Mouse (Mus musculus): ENCODE data around the gene Heatr5a.

Gene Heatr5a

GRCm38 (mm10) chr12:51971070-51971664 is at the start of gene Heatr5a:
Heatr5a (minus strand) TSS chr12:51971321.
- DNase-seq (ENCODE audit: low spot score in 2 of 2), result peak; percentile 93

DNA sequence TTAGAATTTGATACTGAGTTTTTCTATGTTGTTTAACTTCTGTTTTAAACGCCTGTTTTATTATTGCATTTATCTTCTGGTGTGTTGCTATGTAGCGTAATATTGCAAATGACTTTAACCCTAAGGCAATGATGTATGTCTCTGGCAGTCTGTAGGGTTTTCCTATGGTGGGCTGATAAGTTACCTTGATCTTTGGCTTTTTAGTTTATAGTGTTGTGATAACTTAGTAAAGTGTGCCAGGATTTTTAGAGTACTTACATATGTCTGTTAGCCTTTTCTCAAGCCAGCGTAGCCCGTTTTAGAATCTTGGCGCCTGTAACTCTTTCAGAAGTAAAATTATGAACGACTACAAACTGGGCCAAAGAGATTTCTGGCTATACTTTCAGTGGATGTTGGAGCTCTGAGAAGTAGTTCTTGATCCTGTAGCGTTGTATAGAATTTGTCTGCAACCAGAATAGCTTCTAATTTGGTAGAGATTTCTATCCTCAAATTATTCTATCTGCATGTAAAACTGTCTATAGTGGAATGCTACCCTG is 43.4 kb upstream of the Heatr5a start:
- no peak for DNase-seq (ENCODE audit: low spot score in 2 of 2)

GRCm38 (mm10) chr12:52014044-52014443 is 42.9 kb upstream of the Heatr5a start:
- DNase-seq (ENCODE audit: low spot score in 2 of 2), result no peak

- DNase-seq (ENCODE audit: low spot score in 2 of 2), result no peak
These were observed 42.2 kb upstream of the Heatr5a start for GRCm38 (mm10) chr12:52013274-52013673.

DNA sequence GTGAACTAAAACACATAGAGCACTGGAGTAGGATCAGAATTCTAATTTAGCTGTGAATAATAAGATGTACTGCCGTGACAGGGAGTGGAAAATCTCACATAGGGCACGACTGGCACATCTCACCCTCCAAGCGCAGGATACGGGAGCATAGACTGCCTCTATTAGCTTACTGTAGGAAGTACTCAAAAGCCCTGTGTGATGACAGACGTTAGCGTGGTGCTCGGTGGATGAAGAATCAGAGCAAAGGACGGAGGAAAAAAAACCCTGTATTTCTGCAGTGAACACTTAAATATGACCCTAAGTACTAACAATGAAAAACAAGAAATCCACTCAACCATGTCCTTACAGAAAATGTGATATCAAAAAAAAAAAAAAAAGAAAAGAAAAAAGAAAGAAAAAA is 41.0 kb upstream of the Heatr5a start:
- DNase-seq (ENCODE audit: low spot score in 2 of 2), result no peak

GRCm38 (mm10) chr12:52010630-52010961 is 39.5 kb upstream of the Heatr5a start:
- no peak for DNase-seq (ENCODE audit: low spot score in 2 of 2)

- DNase-seq (ENCODE audit: low spot score in 2 of 2), result no peak
These were observed 39.0 kb upstream of the Heatr5a start for GRCm38 (mm10) chr12:52009928-52010629.

- DNase-seq (ENCODE audit: low spot score in 2 of 2), result no peak
These were observed 35.5 kb upstream of the Heatr5a start for GRCm38 (mm10) chr12:52006633-52006994.

- DNase-seq (ENCODE audit: low spot score in 2 of 2), result peak; percentile 90 to 95
These were observed 34.9 kb upstream of the Heatr5a start, which contains the start of gene Dtd2 for GRCm38 (mm10) chr12:52005877-52006632. Dtd2 (minus strand) TSS chr12:52006501.

- no peak for DNase-seq (ENCODE audit: low spot score in 2 of 2)
These were observed 31.6 kb upstream of the Heatr5a start for GRCm38 (mm10) chr12:52002746-52003145.

- DNase-seq (ENCODE audit: low spot score in 2 of 2), result peak in 1 of 2 experiments; percentile 59
These were observed 30.4 kb upstream of the Heatr5a start for GRCm38 (mm10) chr12:52001544-52001943.

GRCm38 (mm10) chr12:51998366-51998932 is 27.3 kb upstream of the Heatr5a start:
- no peak for DNase-seq (ENCODE audit: low spot score in 2 of 2)

DNA sequence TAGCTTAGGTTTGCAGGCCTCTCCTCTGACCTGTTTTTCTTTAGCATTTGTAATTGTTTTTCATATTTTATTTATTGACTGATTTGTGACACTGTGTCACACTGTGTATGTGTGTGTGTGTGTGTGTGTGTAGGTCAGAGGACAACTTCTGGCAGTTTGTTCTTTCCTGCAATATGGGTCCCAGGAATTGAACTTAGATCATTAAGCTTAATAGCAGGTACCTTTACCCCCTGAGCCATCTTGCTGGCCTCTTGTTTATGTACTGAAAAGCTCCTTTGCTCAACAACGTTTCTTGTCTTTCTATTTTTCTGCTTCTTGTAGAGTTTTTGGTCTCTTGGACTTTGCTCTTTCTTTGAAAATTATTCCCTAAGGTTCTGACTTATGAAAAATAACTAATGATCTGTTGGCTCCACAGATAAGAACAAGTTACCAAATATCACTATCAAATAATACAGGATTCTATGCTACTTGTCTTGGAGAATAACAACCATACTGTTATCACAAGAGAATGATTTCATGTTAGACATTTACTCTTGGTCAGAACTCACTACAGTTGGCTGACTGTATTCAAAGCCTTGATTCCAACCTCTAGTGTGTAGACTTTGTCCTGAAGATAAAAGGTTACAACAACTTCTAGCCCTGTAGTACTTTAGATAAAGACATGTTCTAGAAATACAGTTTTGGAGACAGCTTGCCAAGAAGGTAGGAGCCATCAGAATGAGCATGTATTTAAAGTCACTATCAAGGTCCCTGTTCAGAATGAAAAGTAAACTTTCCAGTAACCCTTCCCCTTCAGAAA is 24.8 kb upstream of the Heatr5a start:
- no peak for DNase-seq (ENCODE audit: low spot score in 2 of 2)

GRCm38 (mm10) chr12:51990629-51991028 is 19.5 kb upstream of the Heatr5a start:
- no peak for DNase-seq (ENCODE audit: low spot score in 2 of 2)

- DNase-seq (ENCODE audit: low spot score in 2 of 2), result no peak
These were observed 17.4 kb upstream of the Heatr5a start for GRCm38 (mm10) chr12:51988536-51988935.

DNA sequence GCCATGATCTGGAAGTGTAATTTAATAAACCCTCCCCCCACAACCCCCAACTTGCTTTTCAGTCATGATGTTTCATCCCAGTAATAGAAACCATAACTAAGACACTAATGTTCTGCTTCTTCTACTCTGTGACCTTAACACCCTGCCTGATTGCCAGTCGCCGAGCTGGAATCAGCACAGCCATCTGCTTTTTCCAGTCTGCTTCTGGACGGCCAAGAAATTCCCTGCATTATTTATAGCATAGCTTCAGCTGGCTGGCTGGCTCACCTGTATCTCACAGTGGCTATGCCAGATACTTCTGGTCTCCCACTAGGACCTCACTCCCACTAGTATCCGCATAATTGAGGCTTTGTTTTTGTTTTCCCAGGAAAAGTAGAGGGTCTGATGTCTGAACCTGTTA is 14.7 kb upstream of the Heatr5a start:
- no peak for DNase-seq (ENCODE audit: low spot score in 2 of 2)

- DNase-seq (ENCODE audit: low spot score in 2 of 2), result no peak
These were observed 14.1 kb upstream of the Heatr5a start for GRCm38 (mm10) chr12:51985163-51985748.

- no peak for DNase-seq (ENCODE audit: low spot score in 2 of 2)
These were observed 12.5 kb upstream of the Heatr5a start for GRCm38 (mm10) chr12:51983625-51984024.

DNA sequence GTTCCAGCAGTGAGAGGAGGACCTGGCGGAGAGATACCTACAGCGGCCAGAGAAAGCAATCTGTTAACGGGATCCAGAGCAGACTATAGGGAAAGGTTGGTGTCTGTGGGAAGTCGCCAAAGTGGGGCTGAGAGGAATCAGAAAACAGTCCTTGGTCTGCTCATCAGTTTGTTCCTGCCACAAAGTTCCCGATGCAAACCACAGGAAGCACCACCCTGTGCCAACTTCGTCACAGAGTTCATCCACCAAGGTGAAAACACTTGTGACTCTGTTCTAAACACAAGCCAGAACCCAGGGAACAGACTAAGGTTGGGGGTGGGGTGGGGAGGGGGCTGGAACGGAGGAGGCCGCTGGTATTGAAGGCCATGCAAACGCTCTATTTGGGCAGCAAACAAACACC is 5.4 kb upstream of the Heatr5a start:
- DNase-seq (ENCODE audit: low spot score in 2 of 2), result no peak

- DNase-seq (ENCODE audit: low spot score in 2 of 2), result no peak
These were observed 3.3 kb upstream of the Heatr5a start for GRCm38 (mm10) chr12:51974381-51974780.

Data from spleen, postnatal 10 days (tissue).